Mouse (Mus musculus) kidney, adult 11 months (tissue): ENCODE measurements around the gene Skint3.
"Not testable (repeated sequence)": the region's sequence is repeated elsewhere in the genome, so short reads cannot be mapped to it uniquely, and the experiment has no call there.

Source experiments
- DNase-seq: peaks from one replicate; pipeline ENCODE4 v3.0.0; 2022

Skint3 gene

GRCm38 (mm10) chr4:112231945-112232344, at the start of gene Skint3:
Gene Skint3 (plus strand): TSS chr4:112232245.
- DNase-seq, result no peak

GRCm38 (mm10) chr4:112243416-112243815, 11.4 kb downstream of the Skint3 start:
- no peak for DNase-seq

GRCm38 (mm10) chr4:112243951-112244350, 11.9 kb downstream of the Skint3 start:
- DNase-seq, result no peak

GRCm38 (mm10) chr4:112256022-112256421, 24.0 kb downstream of the Skint3 start:
- DNase-seq, result no peak

- no peak for DNase-seq
Measured at GRCm38 (mm10) chr4:112287178-112287974, 55.3 kb downstream of the Skint3 start.

- DNase-seq, result no peak
Measured at GRCm38 (mm10) chr4:112288396-112288795, 56.4 kb downstream of the Skint3 start.

- DNase-seq, result no peak
Measured at GRCm38 (mm10) chr4:112302305-112302704, 70.3 kb downstream of the Skint3 start.

DNA sequence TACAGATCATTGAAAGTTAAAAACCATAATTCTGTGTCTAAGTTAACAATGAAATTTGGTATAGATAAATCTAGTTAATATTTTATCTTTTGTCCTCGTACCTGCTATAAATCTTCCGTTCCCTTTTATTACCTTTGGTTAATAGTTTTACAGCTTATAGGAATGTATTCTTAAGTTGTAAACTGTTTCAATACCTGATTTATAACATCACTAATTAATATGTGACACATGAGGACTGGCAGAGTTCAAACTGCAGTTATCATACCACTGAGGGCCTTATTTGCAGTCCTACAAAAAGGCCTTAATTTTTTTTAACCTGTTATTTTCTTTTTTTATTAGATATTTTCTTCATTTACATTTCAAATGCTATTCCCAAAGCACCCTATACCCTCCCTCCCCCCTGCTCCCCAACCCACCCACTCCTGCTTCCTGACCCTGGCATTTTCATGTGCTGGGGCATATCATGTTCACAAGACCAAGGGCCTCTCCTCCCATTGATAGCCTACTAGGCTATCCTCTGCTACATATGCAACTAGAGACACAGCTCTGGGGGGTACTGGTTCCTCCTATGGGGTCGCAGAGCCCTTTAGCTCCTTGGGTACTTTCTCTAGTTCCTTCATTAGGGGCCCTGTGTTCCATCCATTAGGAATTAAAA, 70.9 kb downstream of the Skint3 start:
- DNase-seq, result no peak

- DNase-seq, result not testable (repeated sequence)
Measured at GRCm38 (mm10) chr4:112349111-112349510, 117.1 kb downstream of the Skint3 start.
